Mouse (Mus musculus) mouse embryonic stem cell (cell line): ENCODE results near the gene Gabra4.

ENCODE experiments used
- in situ Hi-C, 2 experiments: fragments of 300-500 bp; cut with MboI; formaldehyde crosslinking; loops; 1 replicate in 1 of 2; 3 replicates in 1 of 2; pipeline ENCODE4 v1.14.3; 2019 to 2020; ENCODE audit warnings: low sequenced_read_pairs in 2 of 2, low pct_unique_long_range_greater_than_20kb in 1 of 2, mixed read lengths in 1 of 2; ENCODE audit not compliant: unreplicated experiment in 1 of 2

The Gabra4 gene

DNA sequence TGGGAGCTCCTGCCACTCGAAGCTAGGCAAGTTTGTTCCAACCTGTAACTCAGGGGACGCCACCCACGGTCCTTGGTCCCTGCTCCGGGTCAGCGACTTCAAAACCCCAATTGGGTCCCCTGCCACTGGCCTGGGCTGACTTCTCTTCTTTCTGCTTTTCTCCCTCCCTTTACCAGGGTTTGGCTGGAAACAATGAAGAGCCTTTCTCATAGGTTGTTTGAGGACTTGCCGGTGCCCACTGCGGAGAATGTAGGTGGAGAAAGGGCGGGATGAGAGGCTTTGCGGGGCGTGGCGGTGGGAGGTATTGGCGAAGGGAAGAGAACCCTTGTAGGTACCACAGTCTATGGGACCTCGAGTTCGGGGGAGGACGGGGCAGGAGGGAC is at the start of gene Gabra4:
Gabra4 (minus strand) TSS at position 194 of the 383 bp plus-strand sequence.
- in situ Hi-C loops = no loop called here

DNA sequence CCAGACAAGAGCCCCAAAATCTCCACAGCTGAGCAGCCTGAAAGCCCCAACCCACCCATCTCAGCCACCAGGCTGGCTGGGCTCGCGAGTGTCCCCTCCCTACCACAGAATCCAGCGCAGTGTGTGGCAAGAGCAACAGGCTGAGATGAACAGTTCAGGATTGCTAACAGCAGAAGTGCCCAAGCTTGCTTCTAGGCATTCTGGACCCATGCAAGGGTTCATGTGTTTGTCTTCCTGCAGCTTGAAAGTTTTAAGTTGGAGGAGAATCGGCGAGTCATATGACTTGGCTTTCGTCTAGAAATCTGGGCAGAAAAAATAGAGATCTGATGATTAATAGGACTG is 43.1 kb upstream of the Gabra4 start:
- in situ Hi-C loops = no loop called here

DNA sequence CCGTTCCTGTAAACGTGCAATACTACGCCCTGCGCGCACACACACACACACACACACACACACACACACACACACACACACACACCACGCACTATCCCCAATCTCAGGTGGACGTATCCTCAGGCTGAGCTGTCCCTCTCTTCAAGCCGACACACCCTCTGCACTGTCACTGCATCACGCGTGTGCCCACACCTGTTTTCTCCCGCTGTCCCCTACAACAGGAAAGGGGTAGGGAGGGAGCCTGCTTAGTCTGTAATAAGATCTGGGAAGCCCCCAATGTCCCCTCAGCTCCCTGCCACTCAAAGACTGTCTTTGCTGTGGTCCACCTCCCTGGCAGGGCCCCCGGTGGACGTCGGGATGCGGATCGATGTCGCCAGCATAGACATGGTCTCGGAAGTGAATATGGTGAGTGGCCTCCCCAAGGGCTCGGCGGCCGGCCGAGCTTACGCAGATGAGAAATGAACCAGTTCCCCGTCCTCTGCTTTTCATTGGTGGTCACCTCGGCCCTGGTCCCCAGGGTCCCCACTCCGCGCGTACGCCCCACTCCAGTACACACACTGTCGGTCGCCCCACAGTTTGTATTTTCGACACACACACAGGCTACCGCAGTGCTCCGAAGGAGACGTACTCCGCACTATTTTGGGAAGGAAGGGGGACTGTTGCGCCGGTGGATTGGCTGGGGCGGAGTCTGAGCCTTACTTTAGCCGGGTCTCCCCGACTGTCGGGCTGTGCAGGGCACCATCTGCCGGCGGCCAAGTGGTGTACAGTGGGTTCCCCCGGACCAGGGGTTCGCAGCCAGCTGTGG is 42.6 kb upstream of the Gabra4 start:
- in situ Hi-C loops = no loop called here

- in situ Hi-C loops = no loop called here
Observed at GRCm38 (mm10) chr5:71699696-71700467, 41.8 kb upstream of the Gabra4 start.

- in situ Hi-C loops = no loop called here
Observed at GRCm38 (mm10) chr5:71665593-71665992, 7.5 kb upstream of the Gabra4 start.

GRCm38 (mm10) chr5:71657482-71658114 is 510 bp downstream of the Gabra4 start, which contains the start of gene Gabrb1:
Gene Gabrb1 (plus strand): TSS chr5:71658113.
- in situ Hi-C loops = no loop called here

DNA sequence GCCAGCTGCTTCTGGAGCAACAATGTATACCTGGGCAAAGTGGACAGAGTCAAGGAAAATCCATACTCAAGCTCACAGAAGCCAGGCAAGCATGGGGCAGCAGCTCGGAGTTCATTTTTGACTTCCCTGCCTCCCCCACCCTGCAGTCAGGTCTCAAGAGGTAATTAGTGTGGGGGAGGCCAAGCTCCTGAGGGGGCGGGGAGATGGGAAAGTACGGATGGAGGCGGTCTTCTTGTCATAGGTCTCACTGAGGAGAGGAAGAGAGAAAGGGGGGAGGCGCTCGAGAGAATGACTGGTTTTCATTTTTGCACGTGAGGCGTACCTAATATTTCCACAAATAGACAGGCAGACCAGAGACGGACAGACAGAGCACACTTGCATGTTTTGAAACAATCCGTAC is 1.3 kb downstream of the Gabra4 start:
- in situ Hi-C loops = no loop called here

- in situ Hi-C loops = no loop called here
Observed at GRCm38 (mm10) chr5:71654056-71654455, 4.1 kb downstream of the Gabra4 start.

DNA sequence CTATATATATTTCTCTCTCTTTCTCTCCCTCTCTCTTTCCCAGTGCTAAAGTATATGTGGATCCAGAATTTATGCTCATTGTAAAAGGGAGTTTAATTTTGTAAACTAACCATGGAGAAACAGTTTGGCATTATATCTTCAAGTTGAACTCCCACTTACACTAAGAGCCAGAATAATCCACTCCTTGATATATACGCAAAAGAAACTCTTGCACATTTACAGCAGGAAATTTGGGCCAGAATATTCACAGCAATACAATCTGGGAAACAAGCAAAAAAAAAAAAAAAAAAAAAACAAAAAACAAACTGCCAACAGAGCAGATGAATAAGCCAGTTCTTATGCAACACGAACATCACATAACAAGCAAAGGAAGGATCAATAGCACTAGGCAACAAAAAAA is 10.0 kb downstream of the Gabra4 start:
- in situ Hi-C loops = no loop called here

- in situ Hi-C loops = no loop called here
Observed at GRCm38 (mm10) chr5:71639804-71640203, 18.3 kb downstream of the Gabra4 start.

- in situ Hi-C loops = no loop called here
Observed at GRCm38 (mm10) chr5:71627820-71628219, 30.3 kb downstream of the Gabra4 start.

- in situ Hi-C loops = no loop called here
Observed at GRCm38 (mm10) chr5:71616734-71617133, 41.4 kb downstream of the Gabra4 start.

- in situ Hi-C loops = no loop called here
Observed at GRCm38 (mm10) chr5:71614311-71614710, 43.8 kb downstream of the Gabra4 start.

- in situ Hi-C loops = no loop called here
Observed at GRCm38 (mm10) chr5:71608735-71609134, 49.4 kb downstream of the Gabra4 start.

DNA sequence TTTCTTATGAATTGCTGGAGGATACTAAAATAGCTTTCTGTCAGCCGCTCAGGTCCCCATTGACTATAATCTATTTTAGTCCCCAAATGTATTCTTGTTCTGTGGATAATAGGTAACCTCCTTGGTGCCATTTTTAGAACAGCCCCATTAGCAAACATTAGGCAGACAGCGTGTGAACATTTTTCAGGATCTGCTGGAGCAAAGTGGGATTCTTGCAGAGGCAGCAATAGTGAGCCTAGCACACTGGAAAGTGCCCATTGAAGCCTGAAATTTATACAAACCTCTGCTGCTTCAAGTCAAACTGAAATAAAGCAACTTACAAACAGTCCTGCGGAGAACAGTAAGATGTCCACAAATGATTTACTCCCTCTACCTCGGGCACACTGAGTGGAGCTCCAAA is 51.2 kb downstream of the Gabra4 start:
- in situ Hi-C loops = no loop called here

DNA sequence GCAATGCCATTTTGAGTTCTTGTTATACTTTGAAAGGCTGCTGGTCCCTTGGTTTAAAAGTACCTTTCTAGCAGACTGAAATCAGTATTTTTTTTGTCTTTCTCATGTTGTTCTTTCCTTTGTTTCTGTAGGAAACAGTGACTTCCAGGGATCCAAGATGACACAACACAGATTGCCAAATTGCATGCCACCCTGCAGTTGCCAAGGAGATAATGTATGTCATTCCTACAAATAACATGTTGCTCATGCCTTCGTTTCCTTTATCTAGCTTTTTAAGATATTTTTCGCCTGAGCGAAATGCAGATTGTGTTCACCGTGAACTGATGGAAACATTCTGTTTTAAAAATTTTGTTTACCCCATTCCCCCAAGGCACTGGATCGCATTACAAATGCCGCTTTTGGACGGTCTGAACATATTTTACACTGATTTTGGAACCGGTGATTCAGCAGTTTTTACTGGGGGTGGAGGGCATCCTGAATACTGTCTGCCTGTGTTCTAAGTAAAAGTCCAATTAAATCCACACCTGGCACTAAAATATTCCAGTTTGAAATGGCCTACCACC is 53.9 kb downstream of the Gabra4 start:
- in situ Hi-C loops = no loop called here

DNA sequence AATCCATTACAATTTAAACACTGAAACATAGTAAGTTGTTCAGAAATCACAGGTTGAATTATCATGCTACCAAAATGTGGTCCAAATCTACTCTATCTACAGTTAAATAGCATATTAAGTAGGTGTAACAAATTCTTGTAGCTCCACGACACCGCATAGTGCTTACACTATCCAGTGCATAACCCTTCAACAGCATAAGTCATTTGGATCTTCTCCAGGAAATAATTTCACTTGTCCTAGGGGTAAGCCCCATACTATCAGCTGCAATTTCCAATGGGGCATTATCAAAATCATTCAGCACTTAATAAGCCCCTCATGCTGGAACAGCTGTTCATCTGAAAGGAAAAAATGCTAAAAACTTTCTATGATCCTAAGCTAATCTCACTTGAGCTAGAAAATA is 62.8 kb downstream of the Gabra4 start:
- in situ Hi-C loops = no loop called here

GRCm38 (mm10) chr5:71593745-71594255 is 64.3 kb downstream of the Gabra4 start:
- in situ Hi-C loops = no loop called here

- in situ Hi-C loops = no loop called here
Observed at GRCm38 (mm10) chr5:71571646-71572237, 86.4 kb downstream of the Gabra4 start.
